Mouse (Mus musculus): ENCODE data around the gene Vta1. TPM values are rescaled to one million over a fixed set of nuclear protein-coding genes. Genes with fewer than 3 reads are reported as not detected.

The Vta1 gene
- polyA plus RNA-seq (2014; fragmentation: Nextera tagmentation; extraction: Ambion mirVana) = 109 and 114 TPM in 2 replicates

DNA sequence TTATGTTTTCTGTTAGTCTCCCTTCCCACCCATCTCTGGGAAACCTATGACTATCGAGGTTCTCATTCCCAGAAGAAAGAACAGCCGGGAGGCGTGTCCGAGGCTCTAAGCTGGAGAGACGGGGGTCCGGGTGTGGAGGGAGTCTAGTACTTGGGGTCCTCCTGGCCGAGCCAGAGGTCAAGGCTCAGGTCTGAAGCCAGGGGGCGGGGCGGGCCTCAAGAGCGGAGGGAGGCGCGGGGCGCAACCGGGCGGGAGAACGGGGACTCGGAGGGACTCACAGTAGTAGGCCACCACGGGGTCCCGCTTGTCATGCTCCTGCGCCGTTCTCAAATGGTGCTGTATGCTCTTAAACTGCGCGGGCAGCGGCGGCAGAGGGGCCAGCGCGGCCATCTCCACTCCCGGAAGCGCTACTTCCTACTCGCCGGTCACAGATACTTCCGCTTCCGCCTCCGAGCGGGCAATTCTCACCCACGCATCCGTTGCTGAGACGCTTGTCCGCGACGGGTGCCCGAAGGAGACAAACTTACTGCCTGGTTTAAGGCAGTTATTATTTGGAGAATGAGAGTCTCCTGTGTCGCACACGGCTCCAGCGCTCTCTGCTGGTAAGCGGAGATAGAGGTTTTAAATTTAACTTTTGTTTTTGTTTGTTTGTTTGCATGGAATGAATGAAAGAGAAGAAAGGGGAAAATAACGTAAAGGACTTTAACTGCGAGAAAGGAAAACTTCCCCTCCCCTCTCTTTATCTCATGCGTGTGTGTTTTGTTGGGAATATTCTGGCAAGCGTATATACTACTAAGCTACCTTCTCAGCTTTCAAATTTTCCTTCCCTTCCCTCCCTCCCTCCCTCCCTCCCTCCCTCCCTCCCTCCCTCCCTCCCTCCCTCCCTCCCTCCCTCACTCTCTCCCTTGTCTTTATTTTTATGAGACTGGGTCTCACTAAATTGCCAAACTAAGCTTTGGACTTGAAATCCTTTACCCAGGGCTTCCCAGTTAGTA is at the start of gene Vta1, which contains the start of gene Nmbr:
Gene Vta1 (minus strand): TSS at position 489 of the 995 bp plus-strand sequence.
Gene Nmbr (plus strand): TSS at position 520 of the 995 bp plus-strand sequence.
- Histone ChIP-seq H3K4me3 (ENCODE audit: low read depth, low read length) (peak within 1 kb of the TSS; percentile 90), H3K4me2 (ENCODE audit: low read depth, severe bottlenecking) (peak within 1 kb of the TSS; percentile 51), H3K36me3 (ENCODE audit: control insufficient read depth, insufficient read depth, low read length) (no peaks in the 10 kb centered on the region), H3K27me3 (ENCODE audit: control insufficient read depth, insufficient read depth, low read length) (no peaks in the 10 kb centered on the region), H3K4me1 (ENCODE audit: control insufficient read depth, insufficient read depth, low read length) (no peaks in the 10 kb centered on the region), H3K9me3 (ENCODE audit: control insufficient read depth, low read length) (no peaks in the 10 kb centered on the region), H3K9ac (ENCODE audit: low read length) (peak within 1 kb of the TSS; percentile 79), H3K27ac (replicated peaks; ENCODE audit: low read depth, low read length) (no peak within 1 kb of the TSS)
- DNase-seq (ENCODE audit: low spot score) (peak; percentile 96), ATAC-seq (ENCODE audit: insufficient number of reproducible peaks, low FRiP score, low TSS enrichment, low read depth) (peak; percentile 97)
- WGBS = under 1% methylated on average over 49 of the region's 50 CpGs

- no peaks in the 10 kb centered on the region for H3K36me3 ChIP-seq (ENCODE audit: control insufficient read depth, insufficient read depth, low read length)
- no peak for ATAC-seq (ENCODE audit: insufficient number of reproducible peaks, low FRiP score, low TSS enrichment, low read depth)
- no peaks in the 10 kb centered on the region for H3K9me3 ChIP-seq (ENCODE audit: control insufficient read depth, low read length)
- H3K9ac ChIP-seq (ENCODE audit: low read length) = no peak overlapping the region
- no peak overlapping the region for H3K27ac ChIP-seq (replicated peaks; ENCODE audit: low read depth, low read length)
- 12% methylated on average over 2 of the region's 2 CpGs for WGBS
- H3K4me2 ChIP-seq (ENCODE audit: low read depth, severe bottlenecking) = no peak overlapping the region
- H3K27me3 ChIP-seq (ENCODE audit: control insufficient read depth, insufficient read depth, low read length) = no peaks in the 10 kb centered on the region
- H3K4me1 ChIP-seq (ENCODE audit: control insufficient read depth, insufficient read depth, low read length) = no peaks in the 10 kb centered on the region
- DNase-seq (ENCODE audit: low spot score) = peak; percentile 26
- no peak overlapping the region for H3K4me3 ChIP-seq (ENCODE audit: low read depth, low read length)
Measured at GRCm38 (mm10) chr10:14734285-14734684, 28.9 kb upstream of the Vta1 start.

GRCm38 (mm10) chr10:14725671-14726070 is 20.3 kb upstream of the Vta1 start:
- Histone ChIP-seq H3K36me3 (ENCODE audit: control insufficient read depth, insufficient read depth, low read length) (no peaks in the 10 kb centered on the region), H3K4me3 (ENCODE audit: low read depth, low read length) (no peak overlapping the region), H3K9ac (ENCODE audit: low read length) (no peak overlapping the region), H3K4me2 (ENCODE audit: low read depth, severe bottlenecking) (no peak overlapping the region), H3K4me1 (ENCODE audit: control insufficient read depth, insufficient read depth, low read length) (no peaks in the 10 kb centered on the region), H3K9me3 (ENCODE audit: control insufficient read depth, low read length) (no peaks in the 10 kb centered on the region), H3K27ac (replicated peaks; ENCODE audit: low read depth, low read length) (no peak overlapping the region), H3K27me3 (ENCODE audit: control insufficient read depth, insufficient read depth, low read length) (no peaks in the 10 kb centered on the region)
- DNase-seq (ENCODE audit: low spot score) (no peak), ATAC-seq (ENCODE audit: insufficient number of reproducible peaks, low FRiP score, low TSS enrichment, low read depth) (no peak)
- WGBS = 86% methylated on average over 9 of the region's 9 CpGs

GRCm38 (mm10) chr10:14718114-14718513 is 12.8 kb upstream of the Vta1 start, which contains the start of gene Gje1:
Gene Gje1 (minus strand): TSS chr10:14718214.
- H3K27ac ChIP-seq (replicated peaks; ENCODE audit: low read depth, low read length) = no peak within 1 kb of the TSS
- H3K4me1 ChIP-seq (ENCODE audit: control insufficient read depth, insufficient read depth, low read length) = no peaks in the 10 kb centered on the region
- H3K9ac ChIP-seq (ENCODE audit: low read length) = no peak within 1 kb of the TSS
- WGBS = 63% methylated on average over 3 of the region's 3 CpGs
- DNase-seq (ENCODE audit: low spot score) = no peak
- no peaks in the 10 kb centered on the region for H3K36me3 ChIP-seq (ENCODE audit: control insufficient read depth, insufficient read depth, low read length)
- ATAC-seq (ENCODE audit: insufficient number of reproducible peaks, low FRiP score, low TSS enrichment, low read depth) = no peak
- no peak within 1 kb of the TSS for H3K4me3 ChIP-seq (ENCODE audit: low read depth, low read length)
- no peaks in the 10 kb centered on the region for H3K9me3 ChIP-seq (ENCODE audit: control insufficient read depth, low read length)
- no peak within 1 kb of the TSS for H3K4me2 ChIP-seq (ENCODE audit: low read depth, severe bottlenecking)
- no peaks in the 10 kb centered on the region for H3K27me3 ChIP-seq (ENCODE audit: control insufficient read depth, insufficient read depth, low read length)

- peak overlapping the region; percentile 51; the same call in 1 of the 2 replicates for H3K4me2 ChIP-seq (ENCODE audit: low read depth, severe bottlenecking)
- H3K27ac ChIP-seq (replicated peaks; ENCODE audit: low read depth, low read length) = no peak overlapping the region
- H3K9me3 ChIP-seq (ENCODE audit: control insufficient read depth, low read length) = no peaks in the 10 kb centered on the region
- ATAC-seq (ENCODE audit: insufficient number of reproducible peaks, low FRiP score, low TSS enrichment, low read depth) (no peak), DNase-seq (ENCODE audit: low spot score) (no peak)
- H3K27me3 ChIP-seq (ENCODE audit: control insufficient read depth, insufficient read depth, low read length) = no peaks in the 10 kb centered on the region
- H3K9ac ChIP-seq (ENCODE audit: low read length) = no peak overlapping the region
- H3K36me3 ChIP-seq (ENCODE audit: control insufficient read depth, insufficient read depth, low read length) = no peaks in the 10 kb centered on the region
- H3K4me3 ChIP-seq (ENCODE audit: low read depth, low read length) = no peak overlapping the region
- no peaks in the 10 kb centered on the region for H3K4me1 ChIP-seq (ENCODE audit: control insufficient read depth, insufficient read depth, low read length)
- WGBS = 77% methylated on average over 4 of the region's 4 CpGs
Measured at GRCm38 (mm10) chr10:14703830-14704420, 1.4 kb downstream of the Vta1 start.

GRCm38 (mm10) chr10:14703239-14703638 is 2.1 kb downstream of the Vta1 start:
- no peaks in the 10 kb centered on the region for H3K36me3 ChIP-seq (ENCODE audit: control insufficient read depth, insufficient read depth, low read length)
- no peaks in the 10 kb centered on the region for H3K4me1 ChIP-seq (ENCODE audit: control insufficient read depth, insufficient read depth, low read length)
- no peak overlapping the region for H3K4me2 ChIP-seq (ENCODE audit: low read depth, severe bottlenecking)
- no peak overlapping the region for H3K27ac ChIP-seq (replicated peaks; ENCODE audit: low read depth, low read length)
- no peaks in the 10 kb centered on the region for H3K27me3 ChIP-seq (ENCODE audit: control insufficient read depth, insufficient read depth, low read length)
- H3K9ac ChIP-seq (ENCODE audit: low read length) = no peak overlapping the region
- ATAC-seq (ENCODE audit: insufficient number of reproducible peaks, low FRiP score, low TSS enrichment, low read depth) (no peak), DNase-seq (ENCODE audit: low spot score) (no peak)
- H3K4me3 ChIP-seq (ENCODE audit: low read depth, low read length) = no peak overlapping the region
- WGBS = 68% methylated on average over 1 of the region's 1 CpGs
- H3K9me3 ChIP-seq (ENCODE audit: control insufficient read depth, low read length) = no peaks in the 10 kb centered on the region

DNA sequence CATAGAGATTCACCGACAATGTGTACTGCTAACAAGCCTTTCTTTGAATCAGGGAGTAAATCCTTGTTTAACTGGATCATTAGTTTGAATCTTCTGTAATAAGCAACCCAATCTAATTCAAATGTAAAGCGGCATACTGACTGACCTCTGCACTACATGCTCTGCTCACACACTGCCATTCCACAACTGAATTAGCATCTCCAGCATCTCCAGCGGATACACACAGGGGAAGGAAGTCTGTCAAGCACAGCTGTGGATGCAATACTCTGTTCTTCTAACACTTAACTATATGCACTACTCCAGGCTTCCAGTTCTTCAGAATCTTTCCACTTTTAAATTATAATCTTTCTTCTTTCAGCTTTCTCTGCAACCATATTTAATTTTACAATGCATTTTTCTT is 15.0 kb downstream of the Vta1 start:
- 91% methylated on average over 3 of the region's 3 CpGs for WGBS
- H3K9me3 ChIP-seq (ENCODE audit: control insufficient read depth, low read length) = no peaks in the 10 kb centered on the region
- ATAC-seq (ENCODE audit: insufficient number of reproducible peaks, low FRiP score, low TSS enrichment, low read depth) = no peak

GRCm38 (mm10) chr10:14688785-14689442 is 16.4 kb downstream of the Vta1 start:
- Histone ChIP-seq H3K27me3 (ENCODE audit: control insufficient read depth, insufficient read depth, low read length) (no peaks in the 10 kb centered on the region), H3K9me3 (ENCODE audit: control insufficient read depth, low read length) (no peaks in the 10 kb centered on the region), H3K4me1 (ENCODE audit: control insufficient read depth, insufficient read depth, low read length) (no peaks in the 10 kb centered on the region), H3K4me3 (ENCODE audit: low read depth, low read length) (no peak overlapping the region), H3K4me2 (ENCODE audit: low read depth, severe bottlenecking) (no peak overlapping the region), H3K27ac (replicated peaks; ENCODE audit: low read depth, low read length) (no peak overlapping the region), H3K36me3 (ENCODE audit: control insufficient read depth, insufficient read depth, low read length) (no peaks in the 10 kb centered on the region), H3K9ac (ENCODE audit: low read length) (no peak overlapping the region)
- ATAC-seq (ENCODE audit: insufficient number of reproducible peaks, low FRiP score, low TSS enrichment, low read depth) (no peak), DNase-seq (ENCODE audit: low spot score) (no peak)
- WGBS = 90% methylated on average over 6 of the region's 6 CpGs

More for the DNA sequence above, 15.0 kb downstream of the Vta1 start:
- H3K9ac ChIP-seq (ENCODE audit: low read length) = no peak overlapping the region
- DNase-seq (ENCODE audit: low spot score) = no peak
- H3K27me3 ChIP-seq (ENCODE audit: control insufficient read depth, insufficient read depth, low read length) = no peaks in the 10 kb centered on the region
- no peaks in the 10 kb centered on the region for H3K4me1 ChIP-seq (ENCODE audit: control insufficient read depth, insufficient read depth, low read length)
- H3K4me2 ChIP-seq (ENCODE audit: low read depth, severe bottlenecking) = no peak overlapping the region
- H3K4me3 ChIP-seq (ENCODE audit: low read depth, low read length) = no peak overlapping the region
- no peak overlapping the region for H3K27ac ChIP-seq (replicated peaks; ENCODE audit: low read depth, low read length)
- H3K36me3 ChIP-seq (ENCODE audit: control insufficient read depth, insufficient read depth, low read length) = no peaks in the 10 kb centered on the region
